Mouse (Mus musculus) heart, adult 2 months (tissue): Measurements from ENCODE around the gene Map3k20. TPM values are rescaled to one million over a fixed set of nuclear protein-coding genes. Genes with fewer than 3 reads are reported as not detected.

Source experiments
- DNase-seq, 2 experiments: peaks; one replicate each; pipeline ENCODE4 v3.0.0; 2021
- H3K27ac ChIP-seq: fragments of 200-600 bp; 2 replicates; pipeline ENCODE4 v1.8.1; 2022
- H3K27me3 ChIP-seq: fragments of 200-500 bp; 2 replicates; pipeline ENCODE4 v1.6.1; 2012; ENCODE audit warnings: mild to moderate bottlenecking, low read length, inconsistent platforms, mixed read lengths; ENCODE audit not compliant: control insufficient read depth, insufficient read depth
- H3K36me3 ChIP-seq: fragments of 200-500 bp; 2 replicates; pipeline ENCODE4 v1.6.1; 2012; ENCODE audit warnings: low read length, inconsistent platforms; ENCODE audit not compliant: control insufficient read depth, insufficient read depth
- H3K4me1 ChIP-seq: fragments of 200-500 bp; 2 replicates; pipeline ENCODE4 v1.6.1; 2011; ENCODE audit warnings: low read length; ENCODE audit not compliant: control insufficient read depth, insufficient read depth
- H3K4me3 ChIP-seq: fragments of 200-600 bp; 2 replicates; pipeline ENCODE4 v1.8.1; 2022
- H3K79me2 ChIP-seq: fragments of 200-500 bp; replicated peaks from 2 replicates; pipeline ENCODE4 v1.6.1; 2012; ENCODE audit warnings: mild to moderate bottlenecking, inconsistent platforms, low read length, moderate library complexity, mixed read lengths; ENCODE audit not compliant: control insufficient read depth, insufficient read depth
- H3K9ac ChIP-seq: fragments of 200-500 bp; 2 replicates; pipeline ENCODE4 v1.6.1; 2012; ENCODE audit warnings: low read depth, mild to moderate bottlenecking, control low read depth, inconsistent platforms, low read length, mixed read lengths
- CTCF ChIP-seq: fragments of 200-600 bp; IDR thresholded peaks from 2 replicates; pipeline ENCODE4 v1.8.1; 2022; ENCODE audit warnings: antibody characterized with exemption, mild to moderate bottlenecking, moderate library complexity
- EP300 ChIP-seq: fragments of 200-500 bp; IDR thresholded peaks from 2 replicates; pipeline ENCODE4 v1.6.1; 2011; ENCODE audit warnings: low read depth, low read length, control low read depth; ENCODE audit not compliant: insufficient read depth
- POLR2A ChIP-seq: fragments of 200-500 bp; IDR thresholded peaks from 2 replicates; pipeline ENCODE4 v1.6.1; 2011; ENCODE audit warnings: mild to moderate bottlenecking, low read depth, low read length, control low read depth; ENCODE audit not compliant: insufficient read depth
- WGBS: fragments of 180-500 bp; shearing (Covaris S2); methylation state at CpG from one replicate; pipeline ENCODE4 v1.1.7; 2018; 5-methylcytosine and 5-hydroxymethylcytosine counted together
- intact Hi-C: fragments of 180-260 bp; cut with DNase I; formaldehyde crosslinking; loops from one replicate; pipeline ENCODE4 v1.15.1; 2025
- polyA plus RNA-seq: library from polyadenylated mRNA; depleted of rRNA; stranded (reverse); fragments of >200 nt; gene quantifications from 2 replicates; pipeline ENCODE4 v1.2.3, GENCODE M21; 2012
- total RNA-seq, 2 experiments: library from RNA; stranded (reverse); gene quantifications; 2 replicates each; pipeline ENCODE4 v1.2.3; 2021

The Map3k20 gene
- total and polyA plus RNA-seq, 3 experiments = 75.1 to 303 (median 275) TPM

- Histone ChIP-seq H3K9ac (peak overlapping the region; percentile 62; the same call in 1 of the 2 replicates), H3K79me2 (no peaks in the 10 kb centered on the region), H3K4me3 (no peak overlapping the region), H3K4me1 (peaks cover 2% of the 10 kb centered on the region), H3K27me3 (no peaks in the 10 kb centered on the region), H3K36me3 (peaks cover 5% of the 10 kb centered on the region; the same call in 1 of the 2 replicates), H3K27ac (peak overlapping the region; percentile 82)
- WGBS = 55% methylated on average over 6 of the region's 6 CpGs
- intact Hi-C loops = loop anchor here (1.0 to 2.0 kb wide), 4 partner anchors 92 to 352 kb away; partner anchors contain the start of gene Map3k20
- DNase-seq = peak in 1 of 2 experiments; percentile 69
- TF ChIP-seq EP300 (0 out of 2 replicates have a peak, but pooled peaks have one; percentile 27), POLR2A (no peak; the same call in none of the 2 replicates)
Observed at GRCm38 (mm10) chr2:72390474-72390873, 105.0 kb downstream of the Map3k20 start.

GRCm38 (mm10) chr2:72391024-72391423 is 105.6 kb downstream of the Map3k20 start:
- no peak overlapping the region for H3K4me3 ChIP-seq
- H3K27ac ChIP-seq = peak overlapping the region; percentile 82

GRCm38 (mm10) chr2:72391721-72392120 is 106.3 kb downstream of the Map3k20 start:
- peak overlapping the region; percentile 82; the same call in 1 of the 2 replicates for H3K27ac ChIP-seq
- intact Hi-C loops = loop anchor here (2.0 kb wide), 1 partner anchor 353 kb away; no protein-coding TSS in a partner anchor

More at GRCm38 (mm10) chr2:72391024-72391423, 105.6 kb downstream of the Map3k20 start:
- TF ChIP-seq EP300 = no peak
- TF ChIP-seq CTCF = no peak
- TF ChIP-seq POLR2A = no peak
- 60% methylated on average over 4 of the region's 4 CpGs for WGBS
- Histone ChIP-seq H3K9ac (no peak overlapping the region; the same call in 1 of the 2 replicates), H3K36me3 (peaks cover 5% of the 10 kb centered on the region; the same call in 1 of the 2 replicates), H3K4me1 (peaks cover 2% of the 10 kb centered on the region), H3K27me3 (no peaks in the 10 kb centered on the region), H3K79me2 (no peaks in the 10 kb centered on the region)
- DNase-seq = peak in 1 of 2 experiments; percentile 24
- intact Hi-C loops = loop anchor here (2.0 kb wide), 1 partner anchor 352 kb away; no protein-coding TSS in a partner anchor

GRCm38 (mm10) chr2:72392316-72392715 is 106.9 kb downstream of the Map3k20 start:
- H3K4me3 ChIP-seq = no peak overlapping the region
- no peaks in the 10 kb centered on the region for H3K27me3 ChIP-seq
- intact Hi-C loops = no loop called here
- peaks cover 5% of the 10 kb centered on the region; the same call in 1 of the 2 replicates for H3K36me3 ChIP-seq
- H3K79me2 ChIP-seq = no peaks in the 10 kb centered on the region
- peak in 1 of 2 experiments; percentile 24 for DNase-seq
- no peak overlapping the region for H3K27ac ChIP-seq
- peaks cover 5% of the 10 kb centered on the region for H3K4me1 ChIP-seq
- TF ChIP-seq EP300 (no peak), CTCF (no peak), POLR2A (no peak)
- no peak overlapping the region for H3K9ac ChIP-seq
- WGBS = 40% methylated on average over 4 of the region's 4 CpGs

More at GRCm38 (mm10) chr2:72391721-72392120, 106.3 kb downstream of the Map3k20 start:
- H3K27me3 ChIP-seq = no peaks in the 10 kb centered on the region
- WGBS = 80% methylated on average over 2 of the region's 2 CpGs
- H3K36me3 ChIP-seq = peaks cover 5% of the 10 kb centered on the region; the same call in 1 of the 2 replicates
- H3K4me3 ChIP-seq = no peak overlapping the region
- DNase-seq = no peak
- no peak overlapping the region for H3K9ac ChIP-seq
- H3K79me2 ChIP-seq = no peaks in the 10 kb centered on the region
- no peak for TF ChIP-seq CTCF
- no peak for TF ChIP-seq EP300
- peaks cover 4% of the 10 kb centered on the region for H3K4me1 ChIP-seq

- no peak overlapping the region for H3K4me3 ChIP-seq
- no peak for DNase-seq
- 72% methylated on average over 6 of the region's 6 CpGs for WGBS
Observed at GRCm38 (mm10) chr2:72396934-72397333, 111.5 kb downstream of the Map3k20 start.

GRCm38 (mm10) chr2:72398227-72398626 is 112.8 kb downstream of the Map3k20 start:
- DNase-seq = peak; percentile 66 to 72
- Histone ChIP-seq H3K4me1 (peaks cover 3% of the 10 kb centered on the region; the same call in 1 of the 2 replicates), H3K4me3 (no peak overlapping the region), H3K79me2 (no peaks in the 10 kb centered on the region), H3K9ac (no peak overlapping the region), H3K36me3 (no peaks in the 10 kb centered on the region), H3K27ac (no peak overlapping the region), H3K27me3 (no peaks in the 10 kb centered on the region)
- intact Hi-C loops = loop anchor here (1.0 kb wide), 1 partner anchor 195 kb away; no protein-coding TSS in a partner anchor
- 39% methylated on average over 13 of the region's 13 CpGs for WGBS
- TF ChIP-seq EP300 = 0 out of 2 replicates have a peak, but pooled peaks have one; percentile 52
- TF ChIP-seq POLR2A = no peak
- peak; percentile 78 for TF ChIP-seq CTCF

More at GRCm38 (mm10) chr2:72396934-72397333, 111.5 kb downstream of the Map3k20 start:
- Histone ChIP-seq H3K27ac (no peak overlapping the region), H3K36me3 (no peaks in the 10 kb centered on the region), H3K27me3 (no peaks in the 10 kb centered on the region), H3K4me1 (peaks cover 3% of the 10 kb centered on the region; the same call in 1 of the 2 replicates), H3K9ac (no peak overlapping the region), H3K79me2 (no peaks in the 10 kb centered on the region)
- intact Hi-C loops = no loop called here
- TF ChIP-seq POLR2A (no peak), CTCF (no peak), EP300 (0 out of 2 replicates have a peak, but pooled peaks have one; percentile 10)
